Mouse (Mus musculus): ENCODE measurements at regions not wholly inside any gene's neighbourhood (a gene's known extent, or its start where the extent isn't known, plus 50 kb on each side); places are given as distances from the start of the nearest gene placed in this dataset.

GRCm38 (mm10) chr1:144319406-144319805 lies 70.4 kb upstream of the Rgs1 start:
- TF ChIP-seq CTCF (IDR thresholded peaks at IDR 0.05; ENCODE audit: borderline replicate concordance, extremely low read depth, insufficient read depth, insufficient read length) (no peak), POLR2A (IDR thresholded peaks at IDR 0.05; ENCODE audit: borderline replicate concordance, extremely low read depth, insufficient read depth, insufficient read length, poor library complexity, severe bottlenecking) (no peak)

Measured in brain, embryonic 14.5 days (tissue).